Mouse (Mus musculus) neural tube, embryonic 14.5 days (tissue): Measurements from ENCODE around the gene Deaf1. TPM values are rescaled to one million over a fixed set of nuclear protein-coding genes. Genes with fewer than 3 reads are reported as not detected.

Experiments
- ATAC-seq: fragments of 200-750 bp; cut with Nextera tagmentation; 2 replicates; pipeline ENCODE4 v1.8.0; 2017; ENCODE audit warnings: low read depth, mild to moderate bottlenecking, moderate TSS enrichment, moderate library complexity
- H3K27ac ChIP-seq: fragments of 300-500 bp; sonication (generic); 2 replicates; pipeline ENCODE4 v1.5.1; 2014; ENCODE audit warnings: low read depth, mild to moderate bottlenecking, control low read depth, low read length, moderate library complexity, mixed read lengths
- H3K27me3 ChIP-seq: fragments of 300-500 bp; sonication (generic); 2 replicates; pipeline ENCODE4 v1.6.1; 2014; ENCODE audit warnings: low read length; ENCODE audit not compliant: control insufficient read depth, insufficient read depth
- H3K36me3 ChIP-seq: fragments of 300-500 bp; sonication (generic); 2 replicates; pipeline ENCODE4 v1.6.1; 2014; ENCODE audit warnings: low read length, mixed read lengths; ENCODE audit not compliant: control insufficient read depth, insufficient read depth
- H3K4me1 ChIP-seq: fragments of 300-500 bp; sonication (generic); 2 replicates; pipeline ENCODE4 v1.6.1; 2014; ENCODE audit warnings: low read length; ENCODE audit not compliant: control insufficient read depth, insufficient read depth
- H3K4me2 ChIP-seq: fragments of 300-500 bp; sonication (generic); 2 replicates; pipeline ENCODE4 v1.6.1; 2014; ENCODE audit warnings: mild to moderate bottlenecking, low read depth, low read length, control low read depth
- H3K4me3 ChIP-seq: fragments of 300-500 bp; sonication (generic); 2 replicates; pipeline ENCODE4 v1.5.1; 2014; ENCODE audit warnings: low read depth, low read length, control low read depth, mixed read lengths
- H3K9ac ChIP-seq: fragments of 300-500 bp; sonication (generic); replicated peaks from 2 replicates; pipeline ENCODE4 v1.6.1; 2014; ENCODE audit warnings: low read depth, mild to moderate bottlenecking, control low read depth, low read length, mixed read lengths
- H3K9me3 ChIP-seq: fragments of 300-500 bp; sonication (generic); 2 replicates; pipeline ENCODE4 v1.6.1; 2016; ENCODE audit warnings: low read length; ENCODE audit not compliant: control insufficient read depth
- WGBS: fragments of 180-500 bp; shearing (Covaris S2); extraction: QIAGEN DNeasy Blood & Tissue Kit; methylation state at CpG from one replicate; pipeline ENCODE4 v1.1.7; 2014; 5-methylcytosine and 5-hydroxymethylcytosine counted together
- polyA plus RNA-seq: library from polyadenylated mRNA; unstranded; fragments of >200 nt; fragmentation: Nextera tagmentation; extraction: Ambion mirVana; gene quantifications from 2 replicates; pipeline ENCODE4 v1.2.1, GENCODE M21; 2014

The Deaf1 gene
- polyA plus RNA-seq, 1 experiment from 2014 or later = 228 TPM

- H3K4me3 ChIP-seq = no peak overlapping the region
- no peak overlapping the region for H3K9ac ChIP-seq
- no peaks in the 10 kb centered on the region for H3K4me1 ChIP-seq
- H3K4me2 ChIP-seq = no peak overlapping the region
- H3K36me3 ChIP-seq = peaks cover 13% of the 10 kb centered on the region; the same call in 1 of the 2 replicates
- H3K27ac ChIP-seq = no peak overlapping the region
- no peaks in the 10 kb centered on the region for H3K27me3 ChIP-seq
- H3K9me3 ChIP-seq = no peaks in the 10 kb centered on the region
- ATAC-seq = no peak
- 95% methylated on average over 4 of the region's 4 CpGs for WGBS
Observed at GRCm38 (mm10) chr7:141335682-141336081, 8.2 kb upstream of the Deaf1 start.

- no peak for ATAC-seq
- Histone ChIP-seq H3K36me3 (peaks cover 13% of the 10 kb centered on the region; the same call in 1 of the 2 replicates), H3K4me1 (no peaks in the 10 kb centered on the region), H3K4me3 (no peak overlapping the region), H3K27ac (no peak overlapping the region), H3K9me3 (no peaks in the 10 kb centered on the region), H3K9ac (no peak overlapping the region), H3K4me2 (no peak overlapping the region), H3K27me3 (no peaks in the 10 kb centered on the region)
- WGBS = 83% methylated on average over 2 of the region's 2 CpGs
Observed at GRCm38 (mm10) chr7:141335044-141335579, 7.6 kb upstream of the Deaf1 start.

GRCm38 (mm10) chr7:141331990-141332389 lies 4.5 kb upstream of the Deaf1 start:
- Histone ChIP-seq H3K27me3 (no peaks in the 10 kb centered on the region), H3K36me3 (peaks cover 13% of the 10 kb centered on the region; the same call in 1 of the 2 replicates), H3K9ac (no peak overlapping the region), H3K4me1 (peaks cover 7% of the 10 kb centered on the region; the same call in 1 of the 2 replicates), H3K4me3 (no peak overlapping the region), H3K4me2 (no peak overlapping the region), H3K9me3 (no peaks in the 10 kb centered on the region), H3K27ac (no peak overlapping the region)
- ATAC-seq = no peak
- WGBS = 81% methylated on average over 6 of the region's 6 CpGs

GRCm38 (mm10) chr7:141330706-141331105 lies 3.2 kb upstream of the Deaf1 start:
- Histone ChIP-seq H3K9ac (no peak overlapping the region), H3K27ac (no peak overlapping the region), H3K36me3 (peaks cover 13% of the 10 kb centered on the region; the same call in 1 of the 2 replicates), H3K4me2 (no peak overlapping the region), H3K4me1 (peaks cover 19% of the 10 kb centered on the region), H3K9me3 (no peaks in the 10 kb centered on the region), H3K4me3 (no peak overlapping the region), H3K27me3 (no peaks in the 10 kb centered on the region)
- no peak for ATAC-seq

- 20% methylated on average over 24 of the region's 24 CpGs for WGBS
- Histone ChIP-seq H3K27me3 (no peaks in the 10 kb centered on the region), H3K4me3 (peak overlapping the region; percentile 66), H3K36me3 (no peaks in the 10 kb centered on the region; the same call in 1 of the 2 replicates), H3K4me1 (peaks cover 26% of the 10 kb centered on the region), H3K4me2 (peak overlapping the region; percentile 99), H3K27ac (peak overlapping the region; percentile 99), H3K9me3 (no peaks in the 10 kb centered on the region), H3K9ac (peak overlapping the region; percentile 95)
- ATAC-seq = peak; percentile 28
Observed at GRCm38 (mm10) chr7:141328373-141328990, 992 bp upstream of the Deaf1 start.

- Histone ChIP-seq H3K4me1 (peaks cover 26% of the 10 kb centered on the region), H3K4me3 (peak overlapping the region; percentile 66), H3K27ac (peak overlapping the region; percentile 99), H3K9me3 (no peaks in the 10 kb centered on the region), H3K36me3 (peaks cover 16% of the 10 kb centered on the region), H3K9ac (peak overlapping the region; percentile 95), H3K4me2 (peak overlapping the region; percentile 99), H3K27me3 (no peaks in the 10 kb centered on the region)
- peak; percentile 18 for ATAC-seq
- WGBS = 4% methylated on average over 35 of the region's 35 CpGs
Observed at GRCm38 (mm10) chr7:141326546-141327446, 694 bp downstream of the Deaf1 start.

GRCm38 (mm10) chr7:141324686-141325085 lies 2.8 kb downstream of the Deaf1 start:
- WGBS = 78% methylated on average over 1 of the region's 1 CpGs
- H3K27me3 ChIP-seq = no peaks in the 10 kb centered on the region
- H3K36me3 ChIP-seq = peaks cover 34% of the 10 kb centered on the region
- H3K27ac ChIP-seq = no peak overlapping the region
- no peak overlapping the region for H3K4me2 ChIP-seq
- H3K4me3 ChIP-seq = no peak overlapping the region
- H3K4me1 ChIP-seq = peaks cover 26% of the 10 kb centered on the region
- H3K9ac ChIP-seq = no peak overlapping the region
- H3K9me3 ChIP-seq = no peaks in the 10 kb centered on the region
- no peak for ATAC-seq

- no peak for ATAC-seq
- 0 out of 2 replicates have a peak, but pooled peaks cover under 1% of the 10 kb centered on the region for H3K4me1 ChIP-seq
Observed at GRCm38 (mm10) chr7:141319446-141319845, 8.0 kb downstream of the Deaf1 start.

More at GRCm38 (mm10) chr7:141319446-141319845, 8.0 kb downstream of the Deaf1 start:
- no peak overlapping the region for H3K4me3 ChIP-seq
- no peak overlapping the region for H3K4me2 ChIP-seq
- no peak overlapping the region for H3K27ac ChIP-seq
- H3K27me3 ChIP-seq = no peaks in the 10 kb centered on the region
- WGBS = 77% methylated on average over 2 of the region's 2 CpGs
- no peak overlapping the region for H3K9ac ChIP-seq
- peaks cover 70% of the 10 kb centered on the region for H3K36me3 ChIP-seq
- H3K9me3 ChIP-seq = no peaks in the 10 kb centered on the region
